Mouse (Mus musculus) kidney, adult 2 months (tissue): ENCODE measurements around the gene Gadd45b.

Experiments
- CTCF ChIP-seq: fragments of 200-500 bp; conservative IDR thresholded peaks from 2 replicates; pipeline ENCODE4 v1.5.1; 2011; ENCODE audit warnings: low read depth, mild to moderate bottlenecking, control low read depth, low read length, moderate library complexity, mixed read lengths; ENCODE audit not compliant: insufficient read depth, insufficient read length
- POLR2A ChIP-seq: fragments of 200-500 bp; IDR thresholded peaks from one replicate; pipeline ENCODE4 v1.6.1; 2011; ENCODE audit warnings: low read depth, low read length, control low read depth

- TF ChIP-seq CTCF (no peak), POLR2A (no peak)
Observed at GRCm38 (mm10) chr10:80942919-80943318, 13.0 kb downstream of the Gadd45b start.
